Mouse (Mus musculus) kidney, embryonic 15.5 days (tissue): ENCODE data around the gene Eif2s1. TPM values are rescaled to one million over a fixed set of nuclear protein-coding genes. Genes with fewer than 3 reads are reported as not detected.

Source experiments
- ATAC-seq: fragments of 200-750 bp; cut with Nextera tagmentation; replicated peaks from 2 replicates; pipeline ENCODE4 v1.8.0; 2017; ENCODE audit warnings: moderate TSS enrichment; ENCODE audit not compliant: low FRiP score
- H3K27ac ChIP-seq: fragments of 300-500 bp; sonication (generic); 2 replicates; pipeline ENCODE4 v1.5.1; 2015; ENCODE audit warnings: mild to moderate bottlenecking, inconsistent platforms
- H3K27me3 ChIP-seq: fragments of 300-500 bp; sonication (generic); 2 replicates; pipeline ENCODE4 v1.6.1; 2015; ENCODE audit warnings: inconsistent platforms
- H3K36me3 ChIP-seq: fragments of 300-500 bp; sonication (generic); 2 replicates; pipeline ENCODE4 v1.6.1; 2015; ENCODE audit warnings: inconsistent platforms
- H3K4me1 ChIP-seq: fragments of 300-500 bp; sonication (generic); 2 replicates; pipeline ENCODE4 v1.6.1; 2015; ENCODE audit warnings: inconsistent platforms
- H3K4me2 ChIP-seq: fragments of 300-500 bp; sonication (generic); 2 replicates; pipeline ENCODE4 v1.6.1; 2015; ENCODE audit warnings: moderate library complexity, mild to moderate bottlenecking, inconsistent platforms
- H3K4me3 ChIP-seq: fragments of 300-500 bp; sonication (generic); replicated peaks from 2 replicates; pipeline ENCODE4 v1.5.1; 2015; ENCODE audit warnings: mild to moderate bottlenecking, inconsistent platforms
- H3K9ac ChIP-seq: fragments of 300-500 bp; sonication (generic); 2 replicates; pipeline ENCODE4 v1.6.1; 2015; ENCODE audit warnings: mild to moderate bottlenecking, inconsistent platforms
- H3K9me3 ChIP-seq: fragments of 300-500 bp; sonication (generic); replicated peaks from 2 replicates; pipeline ENCODE4 v1.6.1; 2016; ENCODE audit warnings: inconsistent platforms
- WGBS: fragments of 180-500 bp; shearing (Covaris S2); methylation state at CpG from one replicate; pipeline ENCODE4 v1.1.7; 2015; ENCODE audit warnings: mixed read lengths; 5-methylcytosine and 5-hydroxymethylcytosine counted together
- polyA plus RNA-seq: library from polyadenylated mRNA; unstranded; fragments of >200 nt; fragmentation: Nextera tagmentation; extraction: Ambion mirVana; gene quantifications from 2 replicates; pipeline ENCODE4 v1.2.1, GENCODE M21; 2015

Gene Eif2s1
- 208 and 223 TPM in 2 replicates for polyA plus RNA-seq

DNA sequence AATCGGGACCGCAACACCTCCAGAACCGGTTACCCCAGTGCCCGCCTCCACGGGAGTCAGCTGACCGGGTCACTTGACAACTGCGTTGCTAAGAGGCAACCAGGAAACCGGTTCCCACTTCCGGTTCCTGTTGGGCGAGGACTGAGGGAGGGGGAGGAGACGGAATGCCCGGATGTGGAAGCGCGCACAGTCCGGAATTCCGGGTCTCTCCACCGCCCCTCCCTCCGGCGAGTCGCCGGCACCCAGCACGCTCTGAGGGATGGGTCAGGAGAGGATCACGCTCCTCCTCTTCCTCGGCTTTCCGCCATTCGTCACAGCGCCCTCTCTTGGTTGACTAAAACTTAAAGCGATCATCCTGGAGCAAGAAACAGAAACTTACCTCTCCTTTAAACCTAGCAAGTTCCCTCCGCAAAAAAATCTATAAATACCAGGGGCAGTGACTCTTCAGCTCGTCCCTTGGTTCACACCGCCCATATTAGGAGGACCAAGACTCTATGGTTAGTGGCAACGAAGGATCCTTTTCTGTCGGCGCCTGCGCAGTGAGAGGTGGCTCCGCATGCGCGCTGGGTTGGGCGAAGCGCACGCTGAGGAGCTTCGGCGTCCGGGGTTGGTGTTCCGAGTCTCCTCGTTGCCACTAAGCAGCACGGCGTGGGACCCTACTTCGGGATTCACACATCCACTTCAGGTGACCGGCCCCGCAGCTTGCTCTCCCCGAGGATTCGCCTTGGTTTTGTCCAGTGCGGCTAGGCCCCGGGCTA lies at the start of gene Eif2s1, which contains the start of gene Atp6v1d:
Gene Eif2s1 (plus strand): TSS at position 324 of the 758 bp plus-strand sequence.
Gene Atp6v1d (minus strand): TSS at position 143 of the 758 bp plus-strand sequence.
- Histone ChIP-seq H3K4me2 (peak within 1 kb of the TSS; percentile 79), H3K27me3 (no peaks in the 10 kb centered on the region), H3K36me3 (peaks cover 5% of the 10 kb centered on the region; the same call in 1 of the 2 replicates), H3K9ac (peak within 1 kb of the TSS; percentile 95), H3K27ac (peak within 1 kb of the TSS; percentile 94), H3K4me1 (peaks cover 19% of the 10 kb centered on the region), H3K4me3 (peak within 1 kb of the TSS; percentile 92), H3K9me3 (no peaks in the 10 kb centered on the region)
- ATAC-seq = peak; percentile 100
- WGBS = under 1% methylated on average over 55 of the region's 55 CpGs

DNA sequence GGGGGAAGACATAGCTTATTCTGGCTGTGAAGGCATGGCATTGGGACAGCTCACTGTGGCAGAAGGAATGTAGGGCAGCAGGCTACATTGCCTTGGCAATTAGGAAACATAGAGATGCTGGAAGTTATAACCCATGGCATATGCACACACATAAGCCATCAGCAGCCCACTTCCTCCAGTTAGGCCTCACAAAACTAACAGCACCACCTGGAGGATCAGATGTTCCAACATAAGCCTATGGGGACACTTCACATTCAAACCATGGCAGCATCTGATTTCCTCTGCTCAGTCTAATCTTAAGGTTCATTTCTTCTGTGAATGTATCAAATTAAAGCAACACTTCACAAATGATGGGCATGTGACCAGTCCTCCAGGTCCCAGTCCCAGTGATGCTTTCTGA lies 47.2 kb upstream of the Eif2s1 start:
- no peaks in the 10 kb centered on the region for H3K4me1 ChIP-seq
- 0 out of 2 replicates have a peak, but pooled peaks cover 4% of the 10 kb centered on the region for H3K36me3 ChIP-seq
- H3K9me3 ChIP-seq = no peaks in the 10 kb centered on the region
- no peak overlapping the region for H3K4me3 ChIP-seq
- no peak overlapping the region for H3K27ac ChIP-seq
- H3K4me2 ChIP-seq = no peak overlapping the region
- no peak overlapping the region for H3K9ac ChIP-seq
- no peak for ATAC-seq
- H3K27me3 ChIP-seq = no peaks in the 10 kb centered on the region

DNA sequence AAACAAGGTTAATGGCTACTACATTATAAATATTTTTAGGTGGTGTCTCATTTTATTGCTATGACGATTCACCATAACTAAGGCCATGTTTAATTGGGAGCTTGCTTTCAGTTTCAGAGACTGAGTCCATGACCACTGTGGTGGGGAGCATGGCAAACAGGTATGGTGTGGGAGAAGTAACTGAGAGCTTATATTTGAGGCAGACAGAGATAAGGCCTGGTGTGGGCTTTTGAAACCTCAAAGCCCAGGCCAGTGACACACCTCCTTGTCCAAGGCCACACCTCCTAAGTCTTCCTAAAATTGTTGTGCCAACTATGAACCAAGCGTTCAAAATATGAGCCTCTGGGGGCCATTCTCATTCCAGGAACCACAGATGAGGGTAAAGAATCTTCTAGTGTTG lies 27.1 kb upstream of the Eif2s1 start:
- H3K4me1 ChIP-seq = no peaks in the 10 kb centered on the region
- WGBS = 86% methylated on average over 2 of the region's 2 CpGs
- H3K9me3 ChIP-seq = no peaks in the 10 kb centered on the region
- H3K36me3 ChIP-seq = peaks cover 66% of the 10 kb centered on the region
- ATAC-seq = no peak
- H3K27ac ChIP-seq = no peak overlapping the region
- no peak overlapping the region for H3K9ac ChIP-seq
- H3K4me3 ChIP-seq = no peak overlapping the region
- no peak overlapping the region for H3K4me2 ChIP-seq
- H3K27me3 ChIP-seq = no peaks in the 10 kb centered on the region

DNA sequence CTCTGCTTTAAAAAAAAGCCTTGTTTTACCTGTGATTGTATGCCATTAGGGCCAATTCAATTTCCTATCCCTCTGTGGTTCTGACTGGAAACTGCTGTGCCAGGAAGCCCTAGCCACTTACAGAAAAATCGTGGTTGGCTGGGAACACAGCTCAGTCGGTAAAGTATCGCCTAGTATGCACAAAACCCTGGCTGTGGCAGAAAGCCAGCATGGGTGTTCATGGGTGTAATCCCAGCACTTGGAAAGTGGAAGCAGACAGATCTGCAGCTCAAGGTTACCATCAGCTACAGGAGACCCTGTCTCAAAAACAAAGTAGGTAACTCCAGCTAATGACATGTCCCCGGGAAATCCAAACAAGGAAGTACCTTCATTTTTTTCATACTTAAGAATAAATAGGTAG lies 21.7 kb upstream of the Eif2s1 start:
- Histone ChIP-seq H3K4me3 (no peak overlapping the region), H3K27me3 (no peaks in the 10 kb centered on the region), H3K27ac (no peak overlapping the region), H3K4me2 (no peak overlapping the region), H3K4me1 (no peaks in the 10 kb centered on the region), H3K9me3 (no peaks in the 10 kb centered on the region), H3K9ac (no peak overlapping the region), H3K36me3 (peaks cover 81% of the 10 kb centered on the region)
- WGBS = 91% methylated on average over 4 of the region's 4 CpGs
- ATAC-seq = no peak

DNA sequence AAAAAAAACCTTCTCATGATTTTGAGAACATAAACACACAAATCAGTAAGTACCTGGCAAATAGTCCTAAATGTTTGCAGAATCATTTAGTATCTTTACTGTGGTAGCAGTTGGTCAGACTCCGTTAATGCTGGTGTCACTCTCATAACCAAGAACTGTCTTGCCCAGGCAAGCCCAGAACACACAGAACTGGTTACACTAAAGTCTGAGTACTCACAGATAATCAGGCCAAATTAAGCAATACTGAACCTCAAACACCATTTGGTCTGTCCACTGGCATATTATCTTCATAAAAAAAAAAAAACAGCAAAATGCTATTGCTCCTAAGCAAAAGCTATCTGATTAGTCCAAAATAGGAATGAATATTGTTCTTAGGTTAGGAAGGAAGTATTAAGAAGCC lies 19.2 kb upstream of the Eif2s1 start:
- H3K27me3 ChIP-seq = no peaks in the 10 kb centered on the region
- H3K4me2 ChIP-seq = no peak overlapping the region
- H3K27ac ChIP-seq = no peak overlapping the region
- WGBS = 91% methylated on average over 1 of the region's 1 CpGs
- ATAC-seq = no peak
- H3K36me3 ChIP-seq = peaks cover 76% of the 10 kb centered on the region
- no peak overlapping the region for H3K4me3 ChIP-seq
- H3K9ac ChIP-seq = no peak overlapping the region
- no peaks in the 10 kb centered on the region for H3K4me1 ChIP-seq
- no peaks in the 10 kb centered on the region for H3K9me3 ChIP-seq

DNA sequence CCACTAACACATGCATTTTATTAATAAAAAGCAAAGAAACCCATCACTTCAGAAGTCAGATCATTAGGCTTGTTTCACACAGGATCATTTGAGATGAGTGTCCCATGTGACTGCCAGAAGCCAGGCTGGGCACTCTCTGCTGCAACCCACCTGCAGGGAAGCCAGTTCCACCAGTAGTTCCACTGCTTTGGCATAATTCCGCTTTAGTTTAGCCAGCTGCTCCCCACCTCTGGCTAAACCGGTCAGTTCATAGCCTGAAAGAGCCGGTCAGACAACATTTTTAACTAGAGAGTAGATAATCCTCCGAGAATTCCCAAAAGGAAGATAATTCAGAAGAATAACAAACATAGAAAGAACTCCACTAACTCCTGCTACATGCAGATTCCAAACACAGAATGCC lies 13.4 kb upstream of the Eif2s1 start:
- no peak overlapping the region for H3K27ac ChIP-seq
- no peak for ATAC-seq
- no peaks in the 10 kb centered on the region for H3K9me3 ChIP-seq
- no peak overlapping the region for H3K9ac ChIP-seq
- peaks cover 66% of the 10 kb centered on the region for H3K36me3 ChIP-seq
- 92% methylated on average over 4 of the region's 4 CpGs for WGBS
- no peak overlapping the region for H3K4me2 ChIP-seq
- no peaks in the 10 kb centered on the region for H3K4me1 ChIP-seq
- no peaks in the 10 kb centered on the region for H3K27me3 ChIP-seq
- H3K4me3 ChIP-seq = no peak overlapping the region

DNA sequence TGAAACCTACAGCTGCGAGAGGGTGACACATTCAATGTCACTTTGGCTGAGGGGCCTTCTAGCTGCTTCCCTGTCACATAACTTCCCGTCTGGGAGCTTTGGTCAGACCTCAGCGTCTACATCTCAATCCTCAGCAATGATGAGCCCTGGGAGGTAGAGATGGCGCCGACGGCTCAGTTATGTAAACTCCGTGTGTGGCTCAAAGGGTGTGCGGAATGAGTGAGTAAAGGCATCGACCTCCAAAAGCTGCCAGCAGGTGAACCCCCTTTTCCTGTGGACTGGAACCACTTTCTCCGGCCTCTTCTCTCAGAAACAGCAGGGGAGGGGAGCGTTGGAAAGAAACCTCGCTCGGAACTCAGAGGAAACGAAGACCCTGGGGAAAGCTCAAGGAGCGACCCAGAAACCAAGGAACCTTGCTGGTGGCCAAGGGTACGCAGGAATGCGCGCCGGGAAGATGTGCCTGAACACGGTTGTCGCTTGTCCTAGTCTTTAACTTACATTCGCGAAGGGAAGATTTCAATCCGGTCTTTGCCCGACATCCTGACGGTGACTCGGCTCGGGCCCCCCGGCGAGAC lies 611 bp upstream of the Eif2s1 start:
- Histone ChIP-seq H3K27ac (peak overlapping the region; percentile 61), H3K27me3 (no peaks in the 10 kb centered on the region), H3K4me3 (peak overlapping the region; percentile 92), H3K9ac (peak overlapping the region; percentile 54), H3K36me3 (peaks cover 11% of the 10 kb centered on the region), H3K9me3 (no peaks in the 10 kb centered on the region), H3K4me2 (peak overlapping the region; percentile 79), H3K4me1 (peaks cover 19% of the 10 kb centered on the region)
- under 1% methylated on average over 30 of the region's 30 CpGs for WGBS
- ATAC-seq = peak; percentile 45

DNA sequence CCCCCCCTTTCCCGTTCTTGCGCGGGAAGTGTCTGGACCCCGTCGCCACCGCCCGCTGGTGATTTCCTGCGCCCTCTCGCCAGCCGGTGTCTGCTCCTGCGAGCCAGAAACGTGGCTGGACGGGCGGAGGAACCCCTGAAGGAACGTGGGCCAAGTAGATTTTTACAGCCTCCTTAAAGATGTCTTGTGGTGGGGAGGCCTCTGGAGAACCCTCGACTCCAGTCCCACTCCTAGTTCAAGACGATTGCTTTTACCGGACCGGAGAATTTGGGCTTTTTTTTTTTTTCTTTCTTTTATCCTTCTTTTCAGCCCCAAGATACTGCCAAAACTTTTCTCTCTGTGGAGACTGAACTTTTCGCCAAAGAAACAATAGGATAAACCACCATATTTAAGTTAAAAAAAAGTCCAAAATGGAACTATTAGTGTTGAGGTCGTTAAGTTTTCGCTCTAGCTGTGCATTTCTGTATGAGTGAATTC lies 673 bp downstream of the Eif2s1 start:
- Histone ChIP-seq H3K4me3 (peak overlapping the region; percentile 92), H3K9ac (peak overlapping the region; percentile 95), H3K4me2 (peak overlapping the region; percentile 63), H3K27ac (peak overlapping the region; percentile 94), H3K4me1 (peaks cover 19% of the 10 kb centered on the region), H3K36me3 (peaks cover 9% of the 10 kb centered on the region), H3K9me3 (no peaks in the 10 kb centered on the region), H3K27me3 (no peaks in the 10 kb centered on the region)
- WGBS = under 1% methylated on average over 22 of the region's 22 CpGs
- peak; percentile 54 for ATAC-seq

DNA sequence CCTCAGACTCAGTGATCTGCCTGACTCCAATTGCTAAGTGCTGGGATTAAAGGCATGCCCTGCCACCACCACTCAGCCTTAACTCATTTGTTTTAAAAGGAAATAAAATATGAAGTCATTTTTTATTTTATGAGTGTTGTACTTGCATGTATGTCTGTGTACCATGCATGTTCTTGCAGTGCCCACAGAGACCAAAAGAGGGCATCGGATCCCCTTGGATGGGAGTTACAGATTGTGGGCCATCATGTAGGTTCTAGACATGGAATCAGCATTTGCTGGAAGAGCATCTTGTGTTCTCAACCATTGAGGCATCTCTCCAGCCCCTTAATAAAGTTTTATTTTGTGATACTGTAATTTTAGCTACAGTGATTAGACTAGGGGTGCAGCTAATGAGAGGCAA lies 3.8 kb downstream of the Eif2s1 start:
- no peak overlapping the region for H3K9ac ChIP-seq
- H3K4me2 ChIP-seq = no peak overlapping the region
- H3K4me1 ChIP-seq = peaks cover 10% of the 10 kb centered on the region
- H3K27me3 ChIP-seq = no peaks in the 10 kb centered on the region
- H3K4me3 ChIP-seq = no peak overlapping the region
- ATAC-seq = no peak
- H3K36me3 ChIP-seq = peaks cover 37% of the 10 kb centered on the region
- no peaks in the 10 kb centered on the region for H3K9me3 ChIP-seq
- H3K27ac ChIP-seq = no peak overlapping the region
- WGBS = 97% methylated on average over 1 of the region's 1 CpGs

DNA sequence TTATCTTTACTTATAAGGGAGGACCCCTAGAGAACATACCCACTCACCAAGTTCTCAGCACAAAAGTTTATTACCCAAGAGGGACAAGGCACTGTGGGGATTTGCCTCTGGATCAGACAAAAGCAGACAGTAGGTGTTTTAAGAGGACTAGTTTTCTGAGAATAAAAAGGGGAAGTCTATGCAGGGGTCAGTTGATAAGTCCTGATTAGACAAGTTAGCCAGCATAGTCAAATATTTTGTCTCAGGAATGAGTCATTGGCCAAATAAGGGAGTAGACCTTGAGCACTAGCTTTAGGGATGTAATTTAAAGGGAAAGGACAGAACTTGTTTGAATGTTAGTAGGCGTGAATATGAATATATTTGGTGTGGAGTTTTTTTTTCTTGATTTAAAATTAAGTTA lies 6.5 kb downstream of the Eif2s1 start:
- H3K27ac ChIP-seq = no peak overlapping the region
- ATAC-seq = no peak
- no peaks in the 10 kb centered on the region for H3K27me3 ChIP-seq
- no peak overlapping the region for H3K4me2 ChIP-seq
- no peak overlapping the region for H3K9ac ChIP-seq
- peaks cover 2% of the 10 kb centered on the region for H3K4me1 ChIP-seq
- WGBS = 93% methylated on average over 1 of the region's 1 CpGs
- peaks cover 50% of the 10 kb centered on the region for H3K36me3 ChIP-seq
- H3K4me3 ChIP-seq = no peak overlapping the region
- H3K9me3 ChIP-seq = no peaks in the 10 kb centered on the region

DNA sequence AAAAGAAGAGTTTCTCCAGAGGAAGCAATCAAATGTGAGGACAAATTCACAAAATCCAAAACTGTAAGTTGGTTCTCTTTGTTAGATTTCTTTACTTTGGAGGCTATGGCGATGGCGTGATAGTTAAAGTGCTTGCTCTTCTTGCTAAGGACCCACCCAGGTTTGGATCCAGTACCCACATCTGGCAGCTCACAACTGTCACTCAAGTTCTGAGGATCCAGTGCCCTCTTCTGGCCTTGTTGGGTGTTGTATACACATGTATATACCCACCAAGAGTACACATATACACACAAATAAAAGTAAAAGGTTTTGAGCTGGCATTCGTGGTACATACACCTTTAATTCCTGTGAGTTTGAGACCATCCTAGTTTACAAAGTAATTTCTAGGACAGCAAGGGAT lies 13.0 kb downstream of the Eif2s1 start:
- H3K27me3 ChIP-seq = no peaks in the 10 kb centered on the region
- no peaks in the 10 kb centered on the region for H3K9me3 ChIP-seq
- H3K4me3 ChIP-seq = no peak overlapping the region
- WGBS = 95% methylated on average over 3 of the region's 3 CpGs
- H3K36me3 ChIP-seq = peaks cover 72% of the 10 kb centered on the region
- H3K9ac ChIP-seq = no peak overlapping the region
- H3K4me1 ChIP-seq = no peaks in the 10 kb centered on the region
- no peak overlapping the region for H3K4me2 ChIP-seq
- no peak overlapping the region for H3K27ac ChIP-seq
- ATAC-seq = no peak

DNA sequence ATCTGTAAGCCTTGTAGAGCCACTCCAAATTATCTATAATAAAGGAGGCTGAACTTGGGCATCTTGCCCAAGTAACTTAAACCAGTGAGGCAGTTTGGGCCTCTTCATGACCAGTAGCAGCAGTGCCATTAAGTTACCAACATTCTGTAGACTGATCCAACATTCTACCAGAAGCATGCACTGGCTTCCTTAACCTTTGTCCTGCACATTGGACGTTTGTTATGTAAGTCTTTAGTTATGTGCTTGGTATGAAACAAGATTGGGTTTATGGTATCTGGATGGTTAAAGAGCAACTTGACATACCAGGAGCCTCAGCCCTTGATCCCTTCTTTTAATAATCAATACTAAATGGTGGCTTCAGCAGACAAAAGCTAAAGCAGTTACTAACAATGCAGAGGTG lies 28.4 kb downstream of the Eif2s1 start:
- peaks cover 33% of the 10 kb centered on the region for H3K36me3 ChIP-seq
- 60% methylated on average over 1 of the region's 1 CpGs for WGBS
- no peaks in the 10 kb centered on the region for H3K4me1 ChIP-seq
- H3K9ac ChIP-seq = no peak overlapping the region
- H3K4me3 ChIP-seq = no peak overlapping the region
- no peaks in the 10 kb centered on the region for H3K27me3 ChIP-seq
- ATAC-seq = no peak
- H3K4me2 ChIP-seq = no peak overlapping the region
- H3K27ac ChIP-seq = no peak overlapping the region
- no peaks in the 10 kb centered on the region for H3K9me3 ChIP-seq
